Mouse (Mus musculus): ENCODE results near the gene Slc5a6. TPM values are rescaled to one million over a fixed set of nuclear protein-coding genes. Genes with fewer than 3 reads are reported as not detected.

Slc5a6 gene
- polyA plus RNA-seq (2012; fragmentation: generic; extraction: Trizol): 1 to 10 TPM; 4.7 to 5.6 TPM

GRCm38 (mm10) chr5:31048763-31049641, at the start of gene Slc5a6:
Gene Slc5a6 (minus strand): TSS chr5:31048924.

DNA sequence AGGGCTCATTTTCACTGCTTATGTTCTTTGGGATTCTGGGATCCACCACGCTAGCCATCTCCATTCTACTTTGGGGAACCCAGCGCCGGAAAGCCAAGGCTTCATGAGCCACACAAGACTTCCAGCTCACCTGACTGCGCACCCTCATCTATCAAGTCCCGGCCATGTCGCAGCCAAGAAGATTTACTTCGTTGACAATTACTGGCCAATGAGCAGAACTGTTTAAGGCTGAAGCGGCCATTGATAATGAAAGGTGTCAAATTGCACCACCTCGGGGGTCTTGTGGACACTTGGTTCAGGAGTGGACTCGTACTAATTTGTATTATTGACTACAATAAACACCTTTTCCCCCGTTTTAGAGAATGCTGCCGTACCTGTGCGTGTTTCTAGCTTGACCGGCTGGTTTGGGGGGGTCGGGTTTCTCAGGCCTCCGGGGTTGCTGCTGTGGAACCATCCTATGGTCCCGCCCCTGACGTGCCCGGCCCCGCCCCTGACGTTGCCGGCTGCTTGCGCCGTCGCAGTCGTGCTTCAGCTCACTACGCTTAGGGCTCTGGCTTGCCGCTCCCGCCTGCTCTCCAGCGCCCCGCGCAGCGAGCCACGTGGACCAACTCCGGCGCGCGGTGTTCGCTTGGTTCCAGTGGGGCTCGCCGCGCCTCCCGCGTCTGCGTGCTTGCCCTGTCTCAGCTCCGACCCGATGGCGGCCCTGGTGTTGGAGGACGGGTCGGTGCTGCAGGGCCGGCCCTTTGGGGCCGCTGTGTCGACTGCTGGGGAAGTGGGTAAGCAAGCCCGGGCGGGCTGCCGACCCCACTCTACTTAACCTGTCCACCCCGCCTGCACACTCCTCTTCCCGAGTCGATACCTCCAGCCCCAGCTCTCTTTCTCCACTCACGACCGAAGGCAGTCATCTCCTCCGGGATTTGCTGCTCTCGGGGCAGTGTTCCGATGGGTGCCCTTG, 5.8 kb upstream of the Slc5a6 start, which contains the start of gene Cad:
Gene Cad (plus strand): TSS at position 520 of the 955 bp plus-strand sequence.

DNA sequence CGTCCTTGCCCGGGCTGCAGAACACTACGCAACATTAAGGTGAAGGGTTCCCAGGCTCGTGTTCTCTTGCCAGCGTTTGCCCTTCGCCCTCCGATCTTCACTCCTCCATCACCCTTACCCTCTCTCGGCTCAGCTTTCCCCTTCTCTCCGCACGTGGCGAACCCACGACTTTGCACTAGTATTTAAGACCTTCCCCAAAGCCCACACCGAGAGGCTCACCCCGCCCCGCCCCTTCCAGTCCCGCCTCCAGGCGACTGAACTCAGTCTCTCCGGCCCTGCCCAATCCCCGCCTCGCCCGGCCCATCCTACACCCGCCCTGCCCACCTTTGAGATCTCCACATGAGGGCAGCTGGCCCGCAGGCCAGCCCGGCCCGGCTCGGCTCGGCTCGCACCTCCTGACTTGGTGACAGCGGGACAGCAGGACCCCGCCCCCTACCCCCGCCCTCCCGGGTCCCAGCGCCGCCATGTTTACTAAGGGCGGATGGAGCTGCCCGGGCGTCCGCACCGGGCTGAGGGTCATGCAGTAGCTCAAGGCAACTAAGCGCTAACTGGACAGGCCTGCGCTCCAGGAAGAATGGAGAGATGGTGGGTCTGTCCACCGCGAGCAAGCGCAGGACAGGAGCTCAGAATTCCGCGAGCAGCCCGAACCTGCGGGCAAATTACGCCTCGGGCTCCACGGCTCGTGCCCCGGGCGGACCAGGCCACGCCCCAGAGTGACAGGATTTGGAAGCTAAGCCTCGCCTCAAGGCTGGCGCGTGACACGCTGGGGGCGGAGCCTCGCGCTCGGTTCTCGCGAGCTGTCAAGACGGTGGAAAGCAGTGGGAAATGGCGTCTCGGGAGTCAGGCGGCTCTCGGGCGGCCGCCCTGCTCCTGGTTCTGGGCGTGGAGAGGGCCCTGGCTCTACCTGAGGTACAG, 619 bp downstream of the Slc5a6 start, which contains the start of gene Atraid:
Gene Atraid (plus strand): TSS at position 465 of the 915 bp plus-strand sequence.

Other genes with a start within 250 kb of the Slc5a6 start
- 10 to 100 TPM; 15.0 to 44.0 TPM for gene Mapre3, start 234.3 kb downstream of the Slc5a6 start, polyA plus RNA-seq (2012; fragmentation: generic; extraction: Trizol)
- gene Tmem214, start 180.9 kb downstream of the Slc5a6 start, polyA plus RNA-seq (2012; fragmentation: generic; extraction: Trizol): 10 to 100 TPM; 49.8 to 61.3 TPM
- gene Agbl5, start 160.2 kb downstream of the Slc5a6 start, polyA plus RNA-seq (2012; fragmentation: generic; extraction: Trizol): 10 to 100 TPM in 1 of 2 experiments, 1 to 10 TPM in 1; 3.0 to 14.2 TPM
- 100 to 1,000 TPM; 358 to 516 TPM for gene Ost4, start 141.1 kb downstream of the Slc5a6 start, polyA plus RNA-seq (2012; fragmentation: generic; extraction: Trizol)
- 100 to 1,000 TPM in 1 of 2 experiments, 10 to 100 TPM in 1; 72.2 to 299 TPM for gene Emilin1, start 135.5 kb downstream of the Slc5a6 start, polyA plus RNA-seq (2012; fragmentation: generic; extraction: Trizol)
- gene Khk, start 127.5 kb downstream of the Slc5a6 start, polyA plus RNA-seq (2012; fragmentation: generic; extraction: Trizol): 10 to 100 TPM in 1 of 2 experiments, 1 to 10 TPM in 1; 4.2 to 16.0 TPM
- gene Cgref1, start 103.3 kb downstream of the Slc5a6 start, polyA plus RNA-seq (2012; fragmentation: generic; extraction: Trizol): 10 to 100 TPM in 1 of 2 experiments, 1 to 10 TPM in 1; 7.5 to 26.7 TPM
- 100 to 1,000 TPM; 101 to 115 TPM for gene Preb, start 88.6 kb downstream of the Slc5a6 start, polyA plus RNA-seq (2012; fragmentation: generic; extraction: Trizol)
- under 1 TPM; 0.01 to 0.09 TPM for gene Tcf23, start 80.3 kb downstream of the Slc5a6 start, polyA plus RNA-seq (2012; fragmentation: generic; extraction: Trizol)
- 100 to 1,000 TPM in 1 of 2 experiments, 10 to 100 TPM in 1; 87.3 to 332 TPM for gene Atraid, start 612 bp downstream of the Slc5a6 start, polyA plus RNA-seq (2012; fragmentation: generic; extraction: Trizol)
- gene Cad, start 5.9 kb upstream of the Slc5a6 start, polyA plus RNA-seq (2012; fragmentation: generic; extraction: Trizol): 10 to 100 TPM; 17.9 to 34.9 TPM
- not detected for gene Dnajc5g, start 57.4 kb upstream of the Slc5a6 start, polyA plus RNA-seq (2012; fragmentation: generic; extraction: Trizol)
- gene Slc30a3, start 59.3 kb upstream of the Slc5a6 start, polyA plus RNA-seq (2012; fragmentation: generic; extraction: Trizol): 1 to 10 TPM in 1 of 2 experiments, under 1 TPM in 1; 0.47 to 3.0 TPM
- gene Trim54, start 67.8 kb upstream of the Slc5a6 start, polyA plus RNA-seq (2012; fragmentation: generic; extraction: Trizol): under 1 TPM; 0.04 to 0.61 TPM
- not detected for gene Ucn, start 89.9 kb upstream of the Slc5a6 start, polyA plus RNA-seq (2012; fragmentation: generic; extraction: Trizol)
- 10 to 100 TPM; 21.8 to 85.3 TPM for gene Mpv17, start 105.3 kb upstream of the Slc5a6 start, polyA plus RNA-seq (2012; fragmentation: generic; extraction: Trizol)
- 1 to 10 TPM in 1 of 2 experiments, under 1 TPM in 1; 0.32 to 2.0 TPM for gene Gm29609, start 131.0 kb upstream of the Slc5a6 start, polyA plus RNA-seq (2012; fragmentation: generic; extraction: Trizol)
- gene Gtf3c2, start 131.2 kb upstream of the Slc5a6 start, polyA plus RNA-seq (2012; fragmentation: generic; extraction: Trizol): 10 to 100 TPM; 17.7 to 36.2 TPM
- 100 to 1,000 TPM; 166 to 169 TPM for gene Snx17, start 144.3 kb upstream of the Slc5a6 start, polyA plus RNA-seq (2012; fragmentation: generic; extraction: Trizol)
- 10 to 100 TPM; 36.4 to 57.5 TPM for gene Eif2b4, start 144.5 kb upstream of the Slc5a6 start, polyA plus RNA-seq (2012; fragmentation: generic; extraction: Trizol)
- 10 to 100 TPM in 1 of 2 experiments, 1 to 10 TPM in 1; 8.8 to 22.4 TPM for gene Zfp513, start 153.4 kb upstream of the Slc5a6 start, polyA plus RNA-seq (2012; fragmentation: generic; extraction: Trizol)
- 100 to 1,000 TPM in 1 of 2 experiments, 10 to 100 TPM in 1; 90.1 to 144 TPM for gene Ppm1g, start 171.8 kb upstream of the Slc5a6 start, polyA plus RNA-seq (2012; fragmentation: generic; extraction: Trizol)
- 100 to 1,000 TPM in 1 of 2 experiments, 10 to 100 TPM in 1; 54.1 to 114 TPM for gene Nrbp1, start 191.9 kb upstream of the Slc5a6 start, polyA plus RNA-seq (2012; fragmentation: generic; extraction: Trizol)
- under 1 TPM in 1 of 2 experiments, not detected in 1; 0.33 TPM for gene Gm9970, start 192.3 kb upstream of the Slc5a6 start, polyA plus RNA-seq (2012; fragmentation: generic; extraction: Trizol)
- gene Krtcap3, start 202.8 kb upstream of the Slc5a6 start, polyA plus RNA-seq (2012; fragmentation: generic; extraction: Trizol): 1 to 10 TPM in 1 of 2 experiments, under 1 TPM in 1; 0.06 to 4.5 TPM
- gene Ift172, start 242.2 kb upstream of the Slc5a6 start, polyA plus RNA-seq (2012; fragmentation: generic; extraction: Trizol): 10 to 100 TPM in 1 of 2 experiments, 1 to 10 TPM in 1; 6.9 to 36.9 TPM
- gene Fndc4, start 247.2 kb upstream of the Slc5a6 start, polyA plus RNA-seq (2012; fragmentation: generic; extraction: Trizol): 10 to 100 TPM; 18.9 to 26.1 TPM
- gene Gckr, start 248.5 kb upstream of the Slc5a6 start, polyA plus RNA-seq (2012; fragmentation: generic; extraction: Trizol): not detected